Mouse (Mus musculus) liver, adult 2 months (tissue): ENCODE measurements around the gene Eps8. TPM values are rescaled to one million over a fixed set of nuclear protein-coding genes. Genes with fewer than 3 reads are reported as not detected.

Source experiments
- DNase-seq: peaks from one replicate; pipeline ENCODE4 v3.0.0-alpha.2; 2011; ENCODE audit warnings: low read depth, low spot score; ENCODE audit errors: extremely low read depth
- H3K27ac ChIP-seq: fragments of 200-500 bp; replicated peaks from 2 replicates; pipeline ENCODE4 v1.5.1; 2012; ENCODE audit warnings: low read depth, mild to moderate bottlenecking, control low read depth, inconsistent platforms, low read length; ENCODE audit not compliant: insufficient read depth
- H3K27me3 ChIP-seq: fragments of 200-500 bp; 2 replicates; pipeline ENCODE4 v1.6.1; 2012; ENCODE audit warnings: mild to moderate bottlenecking, moderate library complexity, low read length, inconsistent platforms; ENCODE audit not compliant: control insufficient read depth, insufficient read depth
- H3K36me3 ChIP-seq: fragments of 200-500 bp; 2 replicates; pipeline ENCODE4 v1.6.1; 2012; ENCODE audit warnings: low read length, inconsistent platforms; ENCODE audit not compliant: control insufficient read depth, insufficient read depth
- H3K4me1 ChIP-seq: fragments of 200-500 bp; 2 replicates; pipeline ENCODE4 v1.6.1; 2011; ENCODE audit warnings: low read length; ENCODE audit not compliant: control insufficient read depth, insufficient read depth
- H3K4me3 ChIP-seq: fragments of 200-500 bp; 2 replicates; pipeline ENCODE4 v1.5.1; 2011; ENCODE audit warnings: low read depth, mild to moderate bottlenecking, control low read depth, low read length, moderate library complexity; ENCODE audit not compliant: insufficient read depth
- H3K79me2 ChIP-seq: fragments of 200-500 bp; 2 replicates; pipeline ENCODE4 v1.6.1; 2012; ENCODE audit warnings: inconsistent platforms, mild to moderate bottlenecking, low read length, moderate library complexity; ENCODE audit not compliant: control insufficient read depth, insufficient read depth
- H3K9ac ChIP-seq: fragments of 200-500 bp; 2 replicates; pipeline ENCODE4 v1.6.1; 2012; ENCODE audit warnings: low read depth, mild to moderate bottlenecking, control low read depth, inconsistent platforms, low read length
- CTCF ChIP-seq: fragments of 200-500 bp; IDR thresholded peaks from 2 replicates; pipeline ENCODE4 v1.5.1; 2011; ENCODE audit warnings: low read depth, low read length, control low read depth
- POLR2A ChIP-seq: fragments of 200-500 bp; IDR thresholded peaks from 2 replicates; pipeline ENCODE4 v1.6.1; 2011; ENCODE audit warnings: low read length, control low read depth; ENCODE audit not compliant: insufficient read depth; ENCODE audit errors: extremely low read depth
- WGBS: fragments of 180-500 bp; shearing (Covaris S2); methylation state at CpG from one replicate; pipeline ENCODE4 v1.1.7; 2018; 5-methylcytosine and 5-hydroxymethylcytosine counted together
- polyA plus RNA-seq: library from polyadenylated mRNA; depleted of rRNA; stranded (reverse); fragments of >200 nt; gene quantifications from 2 replicates; pipeline ENCODE4 v1.2.3, GENCODE M21; 2012
- total RNA-seq: library from RNA; depleted of rRNA; stranded (reverse); fragments of >200 nt; gene quantifications from 2 replicates; pipeline ENCODE4 v1.2.3, GENCODE M21; 2014

Gene Eps8
- total and polyA plus RNA-seq, 2 experiments: 0.89 to 2.2 TPM

DNA sequence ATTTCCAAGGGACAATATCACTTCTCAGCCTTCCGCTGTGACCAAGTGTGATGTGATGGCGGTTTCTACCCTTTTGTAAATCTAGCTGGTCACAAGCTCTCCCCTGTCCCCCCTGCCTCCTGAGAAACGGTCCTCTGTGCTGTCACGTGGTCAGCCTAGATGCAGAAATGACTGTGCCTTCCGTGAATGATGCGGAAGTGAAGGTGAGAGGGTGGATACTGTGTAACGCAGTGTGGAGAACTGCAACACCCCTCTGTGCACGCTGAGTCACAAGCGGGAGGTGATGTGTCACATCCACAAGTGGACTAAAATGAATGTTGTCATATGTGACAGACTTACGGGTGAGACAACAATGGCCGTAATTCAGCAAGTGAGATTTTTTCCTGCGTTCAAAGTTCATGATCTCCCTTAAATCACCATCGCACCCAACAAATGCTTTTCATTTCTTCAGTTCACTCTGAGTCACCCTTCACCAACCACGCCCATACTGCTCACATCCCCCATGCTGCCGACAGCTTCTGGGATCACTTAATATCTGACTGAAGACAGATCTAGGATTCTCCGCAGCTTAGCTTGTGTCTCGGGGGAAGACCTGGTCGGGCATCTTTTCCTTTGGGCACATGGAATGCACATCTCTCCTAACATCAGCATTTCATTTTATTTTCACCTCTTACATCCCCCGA, 72.3 kb downstream of the Eps8 start:
- H3K4me1 ChIP-seq: no peaks in the 10 kb centered on the region
- no peak overlapping the region for H3K9ac ChIP-seq
- TF ChIP-seq CTCF: no peak
- TF ChIP-seq POLR2A: no peak
- no peak overlapping the region for H3K4me3 ChIP-seq
- DNase-seq: no peak
- no peaks in the 10 kb centered on the region for H3K27me3 ChIP-seq
- H3K36me3 ChIP-seq: no peaks in the 10 kb centered on the region
- no peak overlapping the region for H3K27ac ChIP-seq
- WGBS: 90% methylated on average over 19 of the region's 19 CpGs
- no peaks in the 10 kb centered on the region for H3K79me2 ChIP-seq

DNA sequence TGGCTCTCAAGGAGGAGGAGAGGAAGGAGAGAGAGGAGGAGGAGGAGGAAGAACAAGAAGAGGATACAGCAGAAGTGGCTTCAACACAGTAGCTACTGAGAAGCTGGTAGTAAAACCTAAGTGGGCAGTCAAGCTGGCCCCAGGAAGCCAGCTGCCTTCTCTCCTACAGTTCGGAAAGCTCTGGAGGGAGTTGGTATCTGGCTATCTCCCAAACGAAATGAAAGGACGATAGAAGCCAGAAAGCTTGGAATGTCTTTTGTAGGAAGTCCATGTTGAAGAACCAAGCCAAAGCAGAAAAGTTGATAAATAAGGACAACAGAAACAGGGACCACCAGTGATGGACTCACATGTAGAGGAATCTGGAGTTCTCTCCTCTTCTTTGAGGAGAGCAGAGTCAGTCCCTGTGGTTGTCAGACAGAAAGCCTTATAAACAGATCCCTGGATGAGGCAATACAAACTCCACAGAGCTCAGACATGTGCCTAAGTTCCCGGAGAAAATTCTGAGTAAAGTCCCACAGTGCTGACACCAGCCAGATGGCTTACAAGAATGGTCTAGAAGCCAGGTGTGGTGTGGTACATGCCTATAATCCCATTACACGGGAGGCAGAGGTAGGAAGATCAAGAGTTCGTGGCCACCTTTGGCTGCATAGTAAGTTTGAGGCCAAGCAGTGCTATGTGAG, 73.2 kb downstream of the Eps8 start:
- DNase-seq: no peak
- H3K4me1 ChIP-seq: no peaks in the 10 kb centered on the region
- H3K27me3 ChIP-seq: no peaks in the 10 kb centered on the region
- no peak for TF ChIP-seq POLR2A
- TF ChIP-seq CTCF: no peak
- H3K36me3 ChIP-seq: no peaks in the 10 kb centered on the region
- H3K27ac ChIP-seq: no peak overlapping the region
- H3K79me2 ChIP-seq: no peaks in the 10 kb centered on the region
- no peak overlapping the region for H3K9ac ChIP-seq
- no peak overlapping the region for H3K4me3 ChIP-seq
- 78% methylated on average over 6 of the region's 6 CpGs for WGBS

GRCm38 (mm10) chr6:137580503-137580902, 74.2 kb downstream of the Eps8 start:
- DNase-seq: no peak
- no peak overlapping the region for H3K9ac ChIP-seq
- H3K27me3 ChIP-seq: no peaks in the 10 kb centered on the region
- TF ChIP-seq CTCF (no peak), POLR2A (no peak)
- no peak overlapping the region for H3K4me3 ChIP-seq
- no peaks in the 10 kb centered on the region for H3K4me1 ChIP-seq
- no peaks in the 10 kb centered on the region for H3K79me2 ChIP-seq
- 94% methylated on average over 5 of the region's 5 CpGs for WGBS
- H3K36me3 ChIP-seq: no peaks in the 10 kb centered on the region
- H3K27ac ChIP-seq: no peak overlapping the region

GRCm38 (mm10) chr6:137576670-137577371, 77.9 kb downstream of the Eps8 start:
- Histone ChIP-seq H3K9ac (no peak overlapping the region), H3K36me3 (no peaks in the 10 kb centered on the region), H3K27me3 (no peaks in the 10 kb centered on the region), H3K4me1 (no peaks in the 10 kb centered on the region), H3K27ac (no peak overlapping the region), H3K4me3 (no peak overlapping the region), H3K79me2 (no peaks in the 10 kb centered on the region)
- 70% methylated on average over 12 of the region's 12 CpGs for WGBS
- no peak for TF ChIP-seq POLR2A
- TF ChIP-seq CTCF: no peak
- DNase-seq: no peak

GRCm38 (mm10) chr6:137576091-137576490, 78.6 kb downstream of the Eps8 start:
- Histone ChIP-seq H3K36me3 (no peaks in the 10 kb centered on the region), H3K4me3 (no peak overlapping the region), H3K27me3 (no peaks in the 10 kb centered on the region), H3K4me1 (no peaks in the 10 kb centered on the region), H3K9ac (no peak overlapping the region), H3K79me2 (no peaks in the 10 kb centered on the region), H3K27ac (no peak overlapping the region)
- no peak for DNase-seq
- WGBS: 96% methylated on average over 4 of the region's 4 CpGs
- TF ChIP-seq POLR2A: no peak
- TF ChIP-seq CTCF: no peak

DNA sequence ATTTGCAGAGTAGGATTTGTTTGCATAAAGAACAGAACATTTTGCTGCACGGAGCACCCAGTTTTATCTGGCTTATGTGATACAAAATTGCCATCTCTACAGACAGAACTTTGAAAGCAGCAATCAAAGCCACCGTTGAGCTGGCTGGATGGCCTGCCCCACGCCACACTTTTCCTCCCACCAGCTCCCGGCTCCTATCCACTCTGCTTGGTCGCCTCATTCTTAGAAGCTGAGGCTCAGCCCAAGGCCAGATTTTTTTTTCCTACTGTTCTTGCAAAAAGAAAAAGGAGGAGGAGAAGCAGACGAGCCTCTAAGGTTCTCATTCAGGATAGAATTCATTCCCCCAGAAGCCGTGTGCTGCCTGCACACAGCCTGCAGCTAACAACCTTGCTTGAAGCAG, 80.8 kb downstream of the Eps8 start:
- Histone ChIP-seq H3K27me3 (no peaks in the 10 kb centered on the region), H3K36me3 (no peaks in the 10 kb centered on the region), H3K27ac (no peak overlapping the region), H3K79me2 (no peaks in the 10 kb centered on the region), H3K9ac (no peak overlapping the region), H3K4me3 (no peak overlapping the region), H3K4me1 (no peaks in the 10 kb centered on the region)
- TF ChIP-seq POLR2A (no peak), CTCF (no peak)
- WGBS: 74% methylated on average over 7 of the region's 7 CpGs
- no peak for DNase-seq
